Mouse (Mus musculus) kidney, postnatal 36 days (tissue): ENCODE measurements at regions not wholly inside any gene's neighbourhood (a gene's known extent, or its start where the extent isn't known, plus 50 kb on each side); places are given as distances from the start of the nearest gene placed in this dataset.
A peak's percentile ranks its signal among the peaks of the same experiment; 100 is the strongest.

Experiments
- DNase-seq, 2 experiments: peaks; one replicate each; pipeline ENCODE4 v3.0.0; 2021 to 2022; ENCODE audit warnings: mixed read lengths in 2 of 2

DNA sequence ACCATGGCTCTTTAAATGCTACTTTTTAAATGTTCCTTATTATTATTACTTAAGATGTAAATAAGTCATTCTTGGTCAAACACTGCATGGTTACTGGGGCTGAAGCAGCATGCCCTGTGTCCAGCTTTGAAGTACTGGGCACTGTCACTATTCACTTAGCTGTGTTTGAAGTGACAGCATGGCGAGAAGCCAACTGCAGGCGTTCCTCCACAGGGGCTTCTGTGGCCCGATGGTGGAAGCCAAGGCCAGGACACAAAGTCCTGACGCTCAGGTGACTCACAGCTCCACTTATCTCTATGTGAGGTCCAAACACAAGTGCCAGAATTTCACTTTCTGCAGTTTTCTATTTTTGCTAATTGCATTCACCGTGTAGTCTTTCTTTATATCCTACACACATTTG is 65.3 kb downstream of the Cdca7 start:
- no peak for DNase-seq

DNA sequence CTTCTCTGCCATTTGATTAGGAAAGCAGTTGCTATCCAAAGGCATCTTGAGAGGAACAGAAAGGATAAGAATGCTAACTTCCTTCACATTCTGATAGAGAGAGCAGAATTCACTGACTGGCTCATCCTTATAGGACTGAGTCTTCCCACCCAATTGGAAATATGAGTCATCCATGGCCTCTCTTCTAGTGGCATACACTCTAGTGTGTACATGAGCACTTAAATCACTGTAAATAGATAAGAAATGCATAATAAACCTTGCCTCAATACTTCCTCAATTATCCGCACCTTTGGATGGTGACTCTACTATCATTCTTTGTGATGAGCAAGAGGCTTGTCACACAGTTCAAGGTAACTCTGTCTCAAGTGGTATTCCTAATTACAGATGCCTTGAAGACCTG is 69.5 kb downstream of the Cdca7 start:
- no peak for DNase-seq

DNA sequence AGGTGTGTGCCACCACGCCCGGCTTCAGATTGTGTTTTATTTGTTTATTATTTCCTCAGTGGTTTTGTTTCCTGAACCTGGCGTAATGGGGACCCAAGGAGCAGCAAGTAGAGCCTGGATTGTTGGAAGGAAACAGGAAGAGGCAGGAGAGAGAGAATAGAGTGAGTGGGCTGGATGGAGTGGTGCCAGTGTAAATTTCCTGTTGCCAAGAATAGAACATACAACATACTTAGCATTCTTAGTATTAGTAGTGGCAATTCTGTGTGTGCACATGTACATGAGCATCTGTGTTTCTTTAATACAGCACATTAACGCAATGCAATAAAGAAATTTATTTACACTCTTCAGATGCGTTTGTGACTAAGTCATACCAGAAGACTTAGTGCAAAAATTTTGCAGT is 70.5 kb downstream of the Cdca7 start:
- DNase-seq: peak; percentile 14 to 20

DNA sequence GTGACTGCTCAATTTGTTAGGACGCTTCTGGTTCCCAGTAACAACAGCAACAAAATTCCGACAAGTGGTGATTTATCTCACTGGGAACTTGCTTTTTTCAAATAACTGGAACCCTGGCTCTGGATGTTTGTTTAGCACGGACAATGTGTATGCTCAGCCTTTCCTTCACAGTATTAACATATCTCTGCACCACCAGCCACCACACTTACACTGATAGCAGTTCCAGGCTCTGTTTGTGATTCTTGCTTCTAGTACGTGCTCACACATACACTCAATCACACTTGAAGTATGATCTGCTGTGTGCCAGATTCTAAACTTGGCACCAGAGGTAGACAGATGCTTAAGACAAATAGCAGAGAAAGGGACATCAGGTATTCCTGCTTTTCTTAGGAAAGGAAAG is 71.0 kb downstream of the Cdca7 start:
- DNase-seq: no peak

DNA sequence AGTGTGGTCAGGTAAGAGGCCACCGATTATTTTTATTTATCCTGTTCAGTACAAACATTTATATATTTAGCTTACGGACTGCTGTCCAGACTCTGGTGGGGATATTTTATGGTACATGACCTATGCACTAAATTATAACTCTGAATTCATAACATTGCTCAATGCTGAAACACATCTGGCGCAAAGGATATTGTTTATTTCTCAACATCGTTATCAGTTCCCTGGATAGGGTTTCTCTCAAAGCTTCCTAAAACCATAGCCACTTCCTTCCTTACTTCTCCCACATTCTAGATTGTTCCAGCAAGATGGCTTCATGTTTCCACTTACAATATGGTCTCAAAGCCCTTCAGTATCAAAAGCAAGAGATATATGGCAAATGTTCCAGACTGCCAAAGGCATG is 75.3 kb downstream of the Cdca7 start:
- DNase-seq: no peak

DNA sequence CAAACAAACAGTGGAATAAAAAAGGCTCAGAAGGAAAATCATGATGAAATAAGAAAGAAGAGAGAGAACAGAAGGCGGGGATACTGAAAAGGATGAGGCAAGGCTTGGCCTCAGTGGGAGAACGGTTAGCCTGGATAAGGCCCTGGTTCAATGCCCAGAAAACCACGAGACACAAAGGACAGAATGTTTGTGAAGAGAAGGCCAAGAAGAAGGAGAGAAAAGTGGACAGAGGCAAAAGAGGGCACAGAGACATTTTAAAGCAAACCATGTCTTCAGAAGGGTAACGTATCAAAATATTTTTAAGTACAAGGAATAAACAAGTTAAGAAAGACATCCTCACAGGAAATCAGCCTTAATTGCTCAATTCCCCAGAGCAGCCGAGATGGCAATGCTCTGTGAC is 78.6 kb downstream of the Cdca7 start:
- DNase-seq: peak; percentile 6 to 36

DNA sequence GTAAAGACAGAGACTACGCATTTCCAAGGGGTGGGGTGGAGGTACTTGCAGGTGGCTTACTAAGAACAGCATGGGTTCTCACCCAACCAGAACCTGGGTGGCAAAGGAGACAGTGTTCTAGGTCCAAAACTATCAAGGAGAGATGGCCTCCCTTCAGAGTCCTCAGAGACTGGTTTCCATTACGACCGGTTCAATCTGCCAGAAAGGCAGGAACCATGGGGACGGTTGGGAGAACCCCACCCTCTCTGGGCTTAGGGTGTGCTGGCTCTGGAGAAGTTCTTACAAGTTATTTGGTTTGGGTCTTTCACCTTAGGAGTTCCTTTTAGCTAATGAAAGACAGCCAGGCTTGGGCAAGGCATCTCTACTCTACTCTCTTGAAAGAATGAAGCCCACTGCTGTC is 79.2 kb downstream of the Cdca7 start:
- no peak for DNase-seq

DNA sequence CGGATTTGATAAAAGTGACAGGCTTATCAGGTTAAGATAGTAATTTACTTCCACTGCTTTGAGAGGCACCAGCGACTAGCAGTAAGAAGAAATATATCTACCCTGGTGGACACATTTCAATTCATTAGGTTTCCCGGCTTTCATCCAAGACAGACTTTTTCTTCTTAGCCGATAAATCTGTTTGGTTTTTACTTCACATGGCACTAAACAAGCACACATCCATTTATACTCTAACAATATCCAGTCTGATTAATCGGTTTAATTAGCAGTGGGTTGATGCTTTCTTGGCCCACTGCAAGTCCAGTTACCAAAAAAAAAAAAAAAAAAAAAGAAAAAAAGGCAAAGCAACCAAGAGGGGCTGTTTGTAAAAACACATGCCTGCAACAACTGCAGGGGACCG is 79.6 kb downstream of the Cdca7 start:
- DNase-seq: no peak

DNA sequence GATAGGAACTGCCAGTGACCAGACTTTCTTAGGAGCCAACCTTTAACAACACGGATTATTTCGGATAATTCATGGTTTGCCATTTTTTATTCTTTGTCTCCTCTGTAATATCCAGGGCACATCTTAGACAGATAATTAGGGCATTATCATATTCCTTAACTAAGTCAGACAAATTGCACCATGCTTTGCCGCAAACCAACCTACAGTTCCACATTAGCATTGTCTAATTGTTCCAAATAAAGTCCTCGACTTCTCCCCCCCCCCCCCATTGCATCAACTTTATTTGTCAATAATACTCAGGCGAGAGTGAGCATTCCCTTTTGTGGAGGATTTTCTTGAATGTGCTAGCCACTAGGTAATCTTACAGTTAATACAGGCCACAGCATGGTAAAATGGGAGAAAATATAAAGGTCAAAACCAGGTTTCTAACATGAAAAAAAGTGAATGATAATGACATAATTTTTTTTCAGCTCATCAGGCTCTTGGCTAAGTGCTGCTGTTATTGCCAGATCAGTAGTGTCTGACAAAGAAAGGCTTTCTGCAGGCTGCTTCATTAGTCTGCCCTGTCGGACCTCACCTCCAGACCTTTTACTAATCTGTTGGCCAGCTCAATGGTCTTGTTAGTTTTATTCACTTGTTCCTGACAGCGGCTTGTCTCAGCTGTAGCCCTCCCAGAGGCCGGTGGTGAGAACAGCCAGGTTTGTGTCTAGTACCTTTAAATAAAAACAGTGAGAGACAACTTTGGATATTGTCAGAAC is 80.3 kb downstream of the Cdca7 start:
- no peak for DNase-seq

DNA sequence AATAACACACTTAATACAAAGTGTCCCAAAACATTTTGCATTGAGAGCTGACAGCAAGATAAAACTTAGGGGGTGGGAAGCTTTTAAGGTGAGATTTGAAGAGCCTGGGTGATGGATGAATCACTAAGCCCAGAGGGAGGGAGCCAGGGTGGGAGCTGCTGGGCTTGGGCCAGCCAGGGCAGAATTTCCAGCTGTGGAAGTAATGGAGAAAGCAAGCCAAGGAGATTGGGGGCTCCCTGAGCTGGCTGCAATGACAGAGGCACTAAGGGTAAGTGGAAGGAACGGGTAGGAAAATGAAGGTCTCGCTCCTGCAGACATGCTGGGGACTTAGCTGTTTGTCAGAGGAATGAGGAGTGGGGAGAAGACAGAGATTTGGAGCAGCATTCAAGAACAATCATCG is 81.2 kb downstream of the Cdca7 start:
- DNase-seq: no peak

DNA sequence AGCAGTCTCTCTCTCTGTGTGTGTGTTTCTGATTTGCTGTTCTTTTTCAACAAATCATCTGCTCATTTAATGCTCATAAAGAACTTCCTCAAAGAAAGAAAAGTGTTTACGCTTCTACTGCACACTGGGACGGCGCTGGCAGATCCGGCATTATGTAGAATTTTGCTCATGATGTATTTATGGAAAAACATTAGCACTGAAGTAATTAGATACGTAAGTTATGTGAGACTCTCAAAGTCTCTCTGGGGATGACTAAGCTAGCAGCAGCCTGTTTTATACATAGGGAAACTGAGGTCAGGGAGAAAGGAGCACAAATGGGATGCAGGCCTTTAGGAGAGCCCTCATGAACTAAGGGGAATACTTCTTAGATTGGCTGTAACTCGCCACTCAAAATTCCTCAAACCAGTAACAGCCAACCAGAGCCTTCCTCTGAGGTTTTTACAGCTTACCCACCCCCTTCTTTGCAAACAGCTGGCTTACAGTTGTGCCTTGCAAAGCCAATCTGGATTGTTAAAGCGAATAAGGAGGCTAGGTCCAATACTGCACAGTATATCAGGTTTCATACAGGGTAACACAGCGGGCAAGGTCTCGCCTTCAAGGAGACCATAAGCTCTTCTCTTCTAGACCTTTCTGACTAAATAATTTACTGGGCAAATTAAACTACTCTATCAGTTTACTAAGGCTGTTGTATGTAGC is 81.8 kb downstream of the Cdca7 start:
- no peak for DNase-seq

DNA sequence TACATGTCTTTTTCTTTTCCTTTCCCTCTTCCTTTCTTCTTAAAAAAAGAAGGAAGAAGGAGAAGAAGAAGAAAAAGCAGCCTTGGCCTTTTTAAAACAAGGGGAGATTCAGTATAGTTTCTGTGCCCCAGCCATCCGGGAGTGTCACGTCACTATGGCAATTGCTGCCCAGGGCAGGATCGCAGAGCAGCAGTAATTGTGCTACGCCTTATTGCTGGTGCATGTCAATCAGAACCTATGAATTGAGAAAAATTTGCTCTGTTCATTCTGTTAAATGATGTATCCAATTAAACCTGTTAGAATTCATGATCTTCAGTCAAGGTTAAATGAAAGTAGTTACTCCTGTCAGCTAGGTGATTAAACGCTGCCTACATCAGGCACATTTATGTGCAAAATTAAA is 85.4 kb downstream of the Cdca7 start:
- no peak for DNase-seq

DNA sequence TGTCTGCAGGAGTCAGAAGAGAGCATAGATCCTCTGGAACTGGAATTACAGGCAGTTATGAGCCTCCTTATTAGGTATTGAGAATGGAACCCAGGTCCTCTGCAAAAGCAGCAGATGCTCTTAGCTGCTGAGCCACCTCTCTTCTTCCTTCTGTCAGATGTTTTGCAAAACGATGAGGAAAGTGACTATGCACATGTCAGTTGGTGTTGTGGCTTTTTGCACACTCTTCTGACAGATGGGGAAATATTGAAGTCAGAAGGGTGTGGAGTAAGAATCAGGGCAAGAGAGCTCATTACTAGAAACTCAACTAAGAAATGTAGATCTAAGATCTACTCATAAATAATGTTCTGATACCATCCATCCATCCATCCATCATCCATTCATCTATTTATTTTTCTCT is 102.4 kb downstream of the Cdca7 start:
- no peak for DNase-seq

DNA sequence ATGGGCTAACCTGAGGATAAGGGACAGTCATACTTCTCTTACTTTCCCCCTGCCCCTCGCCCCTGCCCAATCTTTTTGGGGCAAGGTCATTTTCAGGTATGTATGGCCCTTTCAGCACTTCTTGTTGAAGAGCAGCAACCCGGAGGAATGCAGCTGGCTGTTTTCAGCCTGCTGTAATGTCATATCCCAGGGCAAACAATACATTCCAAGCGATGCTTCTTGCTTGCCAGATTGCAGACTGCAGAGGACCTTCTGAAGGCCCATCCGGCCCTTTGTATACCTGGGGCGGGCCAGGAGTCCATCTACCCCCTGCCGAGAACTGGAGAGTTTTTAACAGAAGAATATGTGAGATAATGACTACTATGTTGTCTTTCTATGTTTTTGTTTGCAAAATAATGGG is 105.2 kb downstream of the Cdca7 start:
- no peak for DNase-seq

DNA sequence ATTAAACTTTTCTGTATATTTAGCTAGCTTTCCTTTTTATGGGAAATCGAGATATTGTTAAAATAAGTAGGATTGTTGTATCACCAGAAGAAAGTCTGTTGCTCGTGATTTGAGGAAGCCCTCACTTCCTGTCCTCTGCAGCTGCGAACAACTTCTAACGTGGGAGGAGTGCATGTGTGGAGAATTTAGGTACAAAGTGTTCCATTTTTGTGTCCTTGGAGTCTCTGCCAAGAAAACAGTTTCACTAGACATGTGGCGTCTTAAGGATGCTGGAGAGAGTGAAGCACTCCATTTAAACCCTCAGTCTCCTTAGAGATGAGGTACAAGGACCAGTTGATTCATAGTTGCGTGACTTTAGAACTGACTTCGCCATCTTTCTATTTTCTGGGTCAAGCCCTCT is 112.9 kb downstream of the Cdca7 start:
- DNase-seq: peak in 1 of 2 experiments; percentile 9

DNA sequence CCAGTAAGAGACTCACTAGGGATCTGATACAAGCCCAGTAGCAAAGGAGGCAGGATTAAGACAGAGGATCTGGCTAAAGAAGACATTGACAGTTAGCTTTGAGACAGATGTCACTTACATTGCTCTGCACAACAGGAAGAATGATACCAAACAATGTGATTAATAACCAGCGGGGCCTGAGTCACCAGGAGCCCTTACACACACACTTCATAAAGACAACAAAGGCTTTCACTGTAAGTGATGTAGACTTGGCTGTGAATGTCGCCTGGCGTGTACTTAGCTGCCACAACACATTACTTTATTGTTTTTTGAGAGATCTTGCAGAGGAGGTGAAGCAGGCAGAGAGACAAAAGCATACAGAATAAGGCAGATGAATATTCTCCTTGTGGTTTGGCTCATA is 116.1 kb downstream of the Cdca7 start:
- no peak for DNase-seq

DNA sequence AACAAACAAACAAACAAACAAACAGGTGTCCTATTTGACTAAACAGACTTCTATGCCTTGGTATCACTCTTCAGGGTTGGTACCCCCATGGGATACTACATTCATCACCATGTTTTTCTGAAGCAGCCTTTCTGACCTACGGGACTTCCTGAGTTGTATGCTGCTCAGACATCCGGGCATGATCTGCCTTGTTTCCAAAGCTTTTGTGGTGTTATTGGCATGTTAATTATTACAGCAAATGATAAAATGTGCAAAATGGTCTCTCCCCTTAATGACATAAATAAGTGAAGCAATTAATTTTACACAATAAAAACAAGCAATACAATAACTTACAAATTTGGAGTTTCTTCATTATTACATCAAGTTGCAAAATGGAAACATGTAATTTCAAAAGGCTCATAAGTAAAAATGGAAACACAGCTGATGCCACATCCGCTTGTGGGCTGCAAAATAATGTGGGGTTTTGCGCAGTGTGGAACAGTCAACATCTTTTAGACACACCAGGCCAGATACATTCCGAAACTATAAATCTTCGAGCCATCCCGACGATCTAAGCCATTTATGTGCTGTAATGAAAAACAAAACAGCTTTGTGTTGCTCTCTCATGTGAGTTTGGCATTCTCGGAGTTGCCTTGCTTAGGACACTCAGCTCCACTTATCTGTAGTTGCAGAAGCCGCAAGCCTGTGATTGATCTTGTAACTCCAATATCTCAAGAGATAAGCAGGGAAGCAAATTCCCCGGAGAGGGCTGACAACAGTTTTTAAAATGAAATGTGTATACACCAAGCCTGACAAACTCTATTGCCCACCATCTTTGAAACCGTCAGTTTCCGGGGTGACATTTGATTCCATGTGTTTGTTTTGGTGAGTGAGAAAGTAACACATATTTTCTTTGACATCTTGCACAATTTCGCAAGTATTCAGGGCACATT is 121.3 kb downstream of the Cdca7 start:
- no peak for DNase-seq

DNA sequence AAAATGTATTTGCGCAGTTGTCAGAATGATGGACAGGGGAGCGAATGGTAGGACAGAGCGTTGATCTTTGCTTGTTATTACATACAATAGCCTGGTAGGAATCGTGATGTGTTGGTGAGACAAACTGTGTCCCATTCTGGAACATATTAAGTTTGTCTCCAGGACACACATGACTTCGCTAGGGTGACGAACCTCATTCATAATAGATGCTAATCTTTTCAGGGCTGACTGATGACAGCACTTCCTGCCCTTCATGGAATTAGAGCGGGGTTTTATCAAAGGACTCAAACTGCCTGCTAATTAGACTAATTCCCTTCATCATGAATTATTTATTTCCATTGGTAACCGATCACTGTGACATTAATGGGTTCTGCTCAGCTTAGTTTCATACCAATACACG is 122.0 kb downstream of the Cdca7 start:
- DNase-seq: no peak

DNA sequence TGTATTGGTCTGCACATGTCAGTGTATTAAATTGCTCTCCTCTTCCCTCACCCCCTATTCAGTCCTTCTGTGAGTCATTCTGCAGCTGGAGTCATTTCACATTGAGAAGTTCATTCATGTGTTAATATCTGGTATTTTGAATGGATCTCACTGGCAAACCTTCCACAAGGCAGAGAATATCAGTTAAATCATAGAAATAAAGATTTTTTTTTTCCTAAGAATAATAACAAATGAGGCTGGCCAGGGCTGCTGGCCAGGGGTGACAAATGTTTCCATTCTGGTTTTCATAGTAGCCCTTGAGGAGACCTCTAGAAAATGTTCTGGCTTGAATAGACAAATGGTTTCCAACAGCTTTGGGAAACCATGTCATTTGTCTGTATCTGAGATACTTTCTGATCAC is 124.8 kb downstream of the Cdca7 start:
- no peak for DNase-seq

DNA sequence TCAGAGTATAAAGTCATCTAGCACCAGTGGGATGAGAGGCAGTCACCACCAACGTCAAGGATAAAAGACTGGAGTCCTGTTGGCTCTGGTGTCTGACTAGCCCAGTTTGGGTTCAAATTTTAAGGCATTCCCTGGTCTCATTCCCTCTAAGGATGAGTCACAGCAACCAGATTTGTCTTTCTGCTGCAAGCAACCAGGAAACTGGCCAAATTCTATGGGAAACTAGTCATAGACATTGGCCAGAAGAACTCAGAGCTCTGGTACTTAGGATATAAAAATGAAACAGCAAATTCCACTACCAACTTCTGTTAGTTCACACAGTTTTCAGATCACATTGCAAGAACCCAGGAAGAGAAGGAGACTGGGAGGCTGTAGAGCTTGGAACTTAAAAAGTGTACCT is 126.2 kb downstream of the Cdca7 start:
- DNase-seq: no peak

DNA sequence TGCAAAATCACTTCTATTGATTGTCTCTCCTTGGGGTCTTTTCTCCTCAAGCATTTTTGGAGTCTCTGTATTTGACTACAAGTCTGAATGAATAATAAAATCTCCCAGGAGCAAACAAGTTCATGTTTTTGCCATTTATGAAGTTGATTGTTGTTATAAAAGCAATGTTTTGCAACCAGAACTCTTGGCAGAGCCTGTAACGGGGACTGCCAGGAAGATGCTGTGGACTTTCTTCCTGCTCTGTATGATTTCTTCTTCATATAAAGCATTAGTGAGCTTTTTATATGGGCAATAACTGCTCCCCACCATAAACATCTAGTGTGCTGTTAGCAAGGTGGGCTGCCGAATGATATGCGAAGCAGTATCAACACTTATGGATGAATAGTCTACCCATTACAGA is 136.3 kb downstream of the Cdca7 start:
- DNase-seq: no peak

DNA sequence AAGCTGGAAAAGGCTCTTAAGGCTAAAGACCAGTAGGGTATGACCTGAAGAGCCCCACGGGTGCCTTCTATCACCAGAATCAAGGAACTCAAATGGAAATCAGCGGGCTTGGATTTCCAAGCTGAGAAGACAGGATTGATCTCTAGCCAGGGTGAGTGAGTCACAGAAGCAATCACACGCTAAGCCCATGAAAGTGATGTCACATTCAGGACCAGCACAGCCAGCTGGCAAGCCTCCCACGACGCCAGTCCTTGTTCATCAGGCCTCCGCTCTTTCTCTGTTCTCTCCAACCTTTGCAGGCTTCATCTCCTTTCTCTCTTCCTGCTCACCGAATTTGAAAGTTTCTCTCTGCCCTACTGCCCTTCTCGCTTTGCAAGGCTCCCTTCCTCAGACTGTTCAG is 138.3 kb downstream of the Cdca7 start:
- peak in 1 of 2 experiments; percentile 3 for DNase-seq

DNA sequence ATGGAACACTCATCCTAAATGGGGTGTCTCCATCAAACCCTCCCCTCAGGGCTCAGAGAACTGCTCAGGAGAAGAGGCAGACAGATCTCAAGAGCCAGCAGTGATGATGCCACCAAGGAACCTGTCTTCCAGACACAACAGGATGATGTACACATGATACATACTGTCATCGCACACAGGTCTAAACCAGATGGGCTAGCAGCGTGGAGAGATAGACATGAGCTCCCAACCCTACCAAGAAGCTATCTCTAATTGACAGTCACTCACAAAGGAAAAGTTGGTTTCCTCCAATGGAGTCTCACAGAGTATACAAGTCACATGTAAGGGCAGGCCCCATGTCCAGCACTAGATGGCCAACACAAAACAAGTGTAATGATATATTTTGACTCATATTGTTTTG is 139.9 kb downstream of the Cdca7 start:
- no peak for DNase-seq

DNA sequence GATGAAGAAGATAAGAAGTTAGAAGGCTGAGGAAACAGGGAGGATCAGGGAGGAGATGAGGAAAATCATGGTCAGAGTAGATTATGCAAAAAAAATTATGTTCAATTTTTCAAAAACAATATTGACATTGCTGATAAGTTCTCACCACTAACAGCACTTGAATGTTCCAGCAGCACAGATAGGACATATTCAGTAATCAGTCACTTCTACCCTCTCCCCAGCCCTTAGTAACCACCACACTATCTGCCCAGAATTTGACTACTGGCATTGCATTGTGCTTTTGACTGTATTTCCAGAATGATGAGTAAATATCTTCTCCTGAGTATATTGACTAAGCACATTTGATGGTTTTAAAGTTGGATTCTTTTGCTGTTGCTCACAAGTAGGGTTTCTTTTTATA is 140.5 kb downstream of the Cdca7 start:
- DNase-seq: no peak
